Mouse (Mus musculus): Measurements from ENCODE around the gene Ptprm. TPM values are rescaled to one million over a fixed set of nuclear protein-coding genes. Genes with fewer than 3 reads are reported as not detected.

Ptprm gene
- polyA plus RNA-seq (2016; fragmentation: Nextera tagmentation; extraction: Ambion mirVana): 16.5 and 17.3 TPM in 2 replicates

DNA sequence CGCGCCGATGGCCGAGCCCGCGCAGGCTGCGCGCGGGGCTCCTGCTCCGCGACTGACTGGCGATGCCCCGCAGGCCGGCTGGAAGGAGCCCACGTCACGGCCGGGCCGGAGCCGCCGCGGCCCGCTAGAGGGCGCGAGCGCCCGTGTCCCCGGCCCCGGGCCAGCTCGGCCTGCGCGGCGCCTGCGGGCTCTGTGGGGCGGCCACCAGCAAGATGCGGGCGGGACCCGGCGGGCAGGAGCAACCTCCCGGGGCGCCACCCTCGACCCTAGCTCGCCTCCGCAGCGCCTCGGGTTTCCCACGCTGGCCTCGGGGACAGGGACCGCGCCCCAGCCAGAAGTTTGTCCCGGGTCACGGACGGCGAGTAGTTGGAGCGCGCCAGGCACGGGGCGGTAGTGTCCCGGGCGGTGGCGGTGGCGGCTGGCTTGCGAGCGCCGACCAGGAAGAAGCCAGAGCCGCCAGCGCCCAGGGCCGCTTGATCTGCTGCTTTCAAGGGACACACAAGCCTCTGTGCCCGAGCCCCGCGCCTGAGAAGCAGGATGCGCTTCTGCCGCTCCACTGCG lies at the start of gene Ptprm:
Gene Ptprm (minus strand): TSS at position 7 of the 561 bp plus-strand sequence.
- H3K36me3 ChIP-seq: no peaks in the 10 kb centered on the region
- no peaks in the 10 kb centered on the region for H3K9me3 ChIP-seq (replicated peaks)
- WGBS: under 1% methylated on average over 66 of the region's 73 CpGs
- H3K27me3 ChIP-seq: peaks cover 27% of the 10 kb centered on the region
- H3K4me3 ChIP-seq: peak within 1 kb of the TSS; percentile 53
- peak within 1 kb of the TSS; percentile 61 for H3K4me2 ChIP-seq (replicated peaks)
- H3K9ac ChIP-seq: peak within 1 kb of the TSS; percentile 70
- peak; percentile 96 for ATAC-seq (ENCODE audit: low FRiP score)
- peaks cover 18% of the 10 kb centered on the region for H3K4me1 ChIP-seq
- H3K27ac ChIP-seq: peak within 1 kb of the TSS; percentile 53

- Histone ChIP-seq H3K27ac (no peak overlapping the region), H3K36me3 (no peaks in the 10 kb centered on the region), H3K4me3 (no peak overlapping the region), H3K4me2 (replicated peaks) (no peak overlapping the region), H3K9me3 (replicated peaks) (no peaks in the 10 kb centered on the region), H3K4me1 (no peaks in the 10 kb centered on the region), H3K27me3 (no peaks in the 10 kb centered on the region), H3K9ac (no peak overlapping the region)
- 89% methylated on average over 2 of the region's 2 CpGs for WGBS
- no peak for ATAC-seq (ENCODE audit: low FRiP score)
These were observed 41.9 kb upstream of the Ptprm start for GRCm38 (mm10) chr17:67396205-67396604.

GRCm38 (mm10) chr17:67390851-67391250 lies 36.6 kb upstream of the Ptprm start:
- ATAC-seq (ENCODE audit: low FRiP score): no peak
- no peak overlapping the region for H3K4me3 ChIP-seq
- no peaks in the 10 kb centered on the region for H3K27me3 ChIP-seq
- 65% methylated on average over 5 of the region's 5 CpGs for WGBS
- no peak overlapping the region for H3K27ac ChIP-seq
- H3K4me2 ChIP-seq (replicated peaks): no peak overlapping the region
- no peaks in the 10 kb centered on the region for H3K36me3 ChIP-seq
- H3K4me1 ChIP-seq: 0 out of 2 replicates have a peak, but pooled peaks cover 3% of the 10 kb centered on the region
- no peaks in the 10 kb centered on the region for H3K9me3 ChIP-seq (replicated peaks)
- H3K9ac ChIP-seq: no peak overlapping the region

- WGBS: 75% methylated on average over 7 of the region's 7 CpGs
- no peak overlapping the region for H3K9ac ChIP-seq
- H3K4me1 ChIP-seq: 0 out of 2 replicates have a peak, but pooled peaks cover 3% of the 10 kb centered on the region
- H3K27ac ChIP-seq: no peak overlapping the region
- no peak overlapping the region for H3K4me3 ChIP-seq
- H3K9me3 ChIP-seq (replicated peaks): no peaks in the 10 kb centered on the region
- no peaks in the 10 kb centered on the region for H3K27me3 ChIP-seq
- H3K36me3 ChIP-seq: no peaks in the 10 kb centered on the region
- no peak overlapping the region for H3K4me2 ChIP-seq (replicated peaks)
- ATAC-seq (ENCODE audit: low FRiP score): no peak
These were observed 33.9 kb upstream of the Ptprm start for GRCm38 (mm10) chr17:67388171-67388570.

- Histone ChIP-seq H3K36me3 (no peaks in the 10 kb centered on the region), H3K9me3 (replicated peaks) (no peaks in the 10 kb centered on the region), H3K4me1 (0 out of 2 replicates have a peak, but pooled peaks cover 3% of the 10 kb centered on the region), H3K4me3 (no peak overlapping the region), H3K27ac (no peak overlapping the region), H3K9ac (no peak overlapping the region), H3K27me3 (no peaks in the 10 kb centered on the region), H3K4me2 (replicated peaks) (no peak overlapping the region)
- no peak for ATAC-seq (ENCODE audit: low FRiP score)
- 49% methylated on average over 6 of the region's 6 CpGs for WGBS
These were observed 31.0 kb upstream of the Ptprm start for GRCm38 (mm10) chr17:67385286-67385685.

DNA sequence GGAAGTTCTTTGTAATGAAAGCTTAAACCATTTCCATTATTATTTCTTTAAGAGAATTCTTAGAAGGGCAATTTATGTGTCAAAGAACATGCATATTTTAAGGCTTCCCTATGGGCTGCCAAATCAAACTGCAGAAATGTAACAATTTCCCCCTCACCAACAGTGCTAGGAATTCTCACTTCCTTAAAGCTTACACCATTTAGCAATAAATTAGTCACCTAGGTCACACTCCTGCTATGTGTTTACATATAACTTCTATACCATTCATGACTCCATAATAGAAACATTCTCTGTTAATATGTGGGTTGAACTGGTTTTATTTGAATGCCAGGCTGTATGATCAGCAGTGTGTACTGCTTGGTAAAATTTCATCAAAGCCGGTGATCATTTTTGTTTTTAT lies 29.4 kb upstream of the Ptprm start:
- ATAC-seq (ENCODE audit: low FRiP score): no peak
- WGBS: 96% methylated on average over 1 of the region's 1 CpGs
- no peaks in the 10 kb centered on the region for H3K9me3 ChIP-seq (replicated peaks)
- no peak overlapping the region for H3K4me3 ChIP-seq
- no peak overlapping the region for H3K4me2 ChIP-seq (replicated peaks)
- no peaks in the 10 kb centered on the region for H3K36me3 ChIP-seq
- H3K27me3 ChIP-seq: no peaks in the 10 kb centered on the region
- no peak overlapping the region for H3K27ac ChIP-seq
- H3K9ac ChIP-seq: no peak overlapping the region
- 0 out of 2 replicates have a peak, but pooled peaks cover 3% of the 10 kb centered on the region for H3K4me1 ChIP-seq

- Histone ChIP-seq H3K36me3 (no peaks in the 10 kb centered on the region), H3K9ac (no peak overlapping the region), H3K4me3 (no peak overlapping the region), H3K4me1 (no peaks in the 10 kb centered on the region), H3K27me3 (no peaks in the 10 kb centered on the region), H3K27ac (no peak overlapping the region), H3K9me3 (replicated peaks) (no peaks in the 10 kb centered on the region), H3K4me2 (replicated peaks) (no peak overlapping the region)
- 88% methylated on average over 5 of the region's 5 CpGs for WGBS
- ATAC-seq (ENCODE audit: low FRiP score): no peak
These were observed 27.4 kb upstream of the Ptprm start for GRCm38 (mm10) chr17:67381618-67382017.

DNA sequence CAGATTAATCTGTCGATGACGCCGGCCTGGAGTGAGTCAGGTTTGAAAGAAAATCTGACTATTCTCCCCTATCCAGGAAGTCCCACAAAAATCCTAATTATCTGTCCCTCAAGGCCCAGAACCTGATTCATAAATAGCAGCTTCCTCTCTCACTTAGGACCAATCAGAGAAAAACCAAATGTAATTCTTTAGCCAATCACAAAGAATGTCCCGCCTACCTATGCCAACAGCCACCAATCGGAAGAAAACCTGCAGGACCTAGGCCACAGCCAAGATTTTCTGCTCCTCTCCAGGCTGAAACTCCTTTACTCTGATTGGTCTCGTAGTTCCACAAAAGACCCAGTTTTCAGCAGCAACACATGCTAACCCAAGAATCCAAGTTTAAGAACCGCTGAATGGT lies 13.6 kb upstream of the Ptprm start:
- no peak overlapping the region for H3K27ac ChIP-seq
- no peak overlapping the region for H3K4me2 ChIP-seq (replicated peaks)
- H3K27me3 ChIP-seq: no peaks in the 10 kb centered on the region
- H3K4me1 ChIP-seq: no peaks in the 10 kb centered on the region
- no peak overlapping the region for H3K9ac ChIP-seq
- 90% methylated on average over 7 of the region's 7 CpGs for WGBS
- H3K9me3 ChIP-seq (replicated peaks): no peaks in the 10 kb centered on the region
- no peak for ATAC-seq (ENCODE audit: low FRiP score)
- H3K4me3 ChIP-seq: no peak overlapping the region
- no peaks in the 10 kb centered on the region for H3K36me3 ChIP-seq

GRCm38 (mm10) chr17:67364491-67364890 lies 10.2 kb upstream of the Ptprm start:
- Histone ChIP-seq H3K4me2 (replicated peaks) (no peak overlapping the region), H3K27me3 (no peaks in the 10 kb centered on the region), H3K9ac (no peak overlapping the region), H3K9me3 (replicated peaks) (no peaks in the 10 kb centered on the region), H3K4me1 (no peaks in the 10 kb centered on the region), H3K36me3 (no peaks in the 10 kb centered on the region), H3K27ac (no peak overlapping the region), H3K4me3 (no peak overlapping the region)
- 84% methylated on average over 1 of the region's 1 CpGs for WGBS
- no peak for ATAC-seq (ENCODE audit: low FRiP score)

GRCm38 (mm10) chr17:67363377-67364070 lies 9.3 kb upstream of the Ptprm start:
- Histone ChIP-seq H3K36me3 (no peaks in the 10 kb centered on the region), H3K27ac (no peak overlapping the region), H3K9ac (no peak overlapping the region), H3K4me3 (no peak overlapping the region), H3K4me1 (no peaks in the 10 kb centered on the region), H3K4me2 (replicated peaks) (no peak overlapping the region), H3K27me3 (no peaks in the 10 kb centered on the region), H3K9me3 (replicated peaks) (no peaks in the 10 kb centered on the region)
- no peak for ATAC-seq (ENCODE audit: low FRiP score)
- WGBS: 82% methylated on average over 11 of the region's 11 CpGs

DNA sequence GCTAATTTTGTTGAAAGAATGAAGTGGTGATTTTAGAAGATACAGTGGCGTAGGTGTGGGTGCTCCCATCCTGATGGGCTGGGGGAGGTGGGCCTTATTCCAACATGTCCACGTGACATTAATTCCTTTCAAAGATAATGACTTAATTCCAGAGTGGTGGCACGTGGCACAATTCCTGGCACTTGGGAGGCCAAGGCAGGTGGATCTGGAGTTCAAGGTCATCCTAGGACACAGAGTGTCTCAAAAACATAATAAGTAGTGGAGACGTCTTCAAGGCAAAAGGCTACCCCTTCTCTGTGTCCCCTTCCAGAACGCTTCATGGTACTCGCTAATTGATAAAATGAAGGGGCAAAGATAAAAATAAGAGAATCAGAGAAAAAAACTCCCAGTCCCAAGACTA lies 7.9 kb upstream of the Ptprm start:
- Histone ChIP-seq H3K4me3 (no peak overlapping the region), H3K27ac (no peak overlapping the region), H3K9me3 (replicated peaks) (no peaks in the 10 kb centered on the region), H3K4me1 (no peaks in the 10 kb centered on the region), H3K27me3 (no peaks in the 10 kb centered on the region), H3K4me2 (replicated peaks) (no peak overlapping the region), H3K9ac (no peak overlapping the region), H3K36me3 (no peaks in the 10 kb centered on the region)
- 93% methylated on average over 6 of the region's 6 CpGs for WGBS
- no peak for ATAC-seq (ENCODE audit: low FRiP score)

GRCm38 (mm10) chr17:67360606-67361005 lies 6.3 kb upstream of the Ptprm start:
- no peak overlapping the region for H3K4me3 ChIP-seq
- no peak for ATAC-seq (ENCODE audit: low FRiP score)
- WGBS: 3% methylated on average over 3 of the region's 3 CpGs
- H3K36me3 ChIP-seq: no peaks in the 10 kb centered on the region
- H3K4me1 ChIP-seq: 0 out of 2 replicates have a peak, but pooled peaks cover under 1% of the 10 kb centered on the region
- H3K9ac ChIP-seq: no peak overlapping the region
- no peaks in the 10 kb centered on the region for H3K9me3 ChIP-seq (replicated peaks)
- H3K27me3 ChIP-seq: peaks cover 6% of the 10 kb centered on the region
- no peak overlapping the region for H3K27ac ChIP-seq
- no peak overlapping the region for H3K4me2 ChIP-seq (replicated peaks)

DNA sequence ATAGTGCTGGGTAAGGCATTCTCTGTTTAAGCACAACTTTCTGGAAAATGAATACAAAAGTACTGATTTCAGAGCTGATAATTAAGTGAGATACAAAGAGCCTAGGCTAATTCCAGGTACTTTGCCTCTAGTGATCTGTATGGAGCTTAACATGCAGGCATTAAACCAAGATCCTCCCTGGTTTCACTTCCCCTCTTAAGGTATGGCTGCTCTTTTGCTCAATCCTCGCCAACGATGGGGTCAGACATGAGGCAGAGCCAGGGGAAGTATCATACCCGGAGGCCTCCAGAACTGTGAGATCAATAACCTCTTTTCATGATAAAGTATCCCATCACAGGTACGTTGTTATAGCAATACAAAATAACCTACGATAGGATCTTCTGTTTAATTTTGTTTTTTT lies 5.3 kb upstream of the Ptprm start:
- Histone ChIP-seq H3K36me3 (no peaks in the 10 kb centered on the region), H3K4me3 (no peak overlapping the region), H3K9ac (no peak overlapping the region), H3K9me3 (replicated peaks) (no peaks in the 10 kb centered on the region), H3K4me1 (peaks cover 6% of the 10 kb centered on the region), H3K27ac (no peak overlapping the region), H3K27me3 (peaks cover 6% of the 10 kb centered on the region), H3K4me2 (replicated peaks) (no peak overlapping the region)
- 95% methylated on average over 5 of the region's 5 CpGs for WGBS
- ATAC-seq (ENCODE audit: low FRiP score): no peak

All from hindbrain, embryonic 12.5 days (tissue).